Mouse (Mus musculus): ENCODE measurements around the gene Ywhae. TPM values are rescaled to one million over a fixed set of nuclear protein-coding genes. Genes with fewer than 3 reads are reported as not detected.
"Not testable (repeated sequence)": the region's sequence is repeated elsewhere in the genome, so short reads cannot be mapped to it uniquely, and the experiment has no call there.

The Ywhae gene
- polyA plus RNA-seq, 1 experiment = 46.8 TPM

- WGBS = 82% methylated on average over 7 of the region's 8 CpGs
- H3K27me3 ChIP-seq (ENCODE audit: control insufficient read depth, insufficient read depth, low read length) = no peaks in the 10 kb centered on the region
- H3K4me3 ChIP-seq (ENCODE audit: low read depth, low read length) = no peak overlapping the region
- no peaks in the 10 kb centered on the region for H3K4me1 ChIP-seq (ENCODE audit: control insufficient read depth, insufficient read depth, insufficient read length, low read length)
- no peak overlapping the region for H3K27ac ChIP-seq (ENCODE audit: insufficient read depth, low read depth, low read length)
- TF ChIP-seq POLR2A (IDR thresholded peaks at IDR 0.05; ENCODE audit: low read depth, low read length) = no peak
- TF ChIP-seq CTCF (IDR thresholded peaks at IDR 0.05; ENCODE audit: extremely low read depth, insufficient read length, insufficient replicate concordance, low read depth, low read length) = no peak
- no peaks in the 10 kb centered on the region for H3K36me3 ChIP-seq (ENCODE audit: control insufficient read depth, insufficient read depth, low read length)
Measured at GRCm38 (mm10) chr11:75716661-75717325, 15.9 kb upstream of the Ywhae start.

- Histone ChIP-seq H3K4me1 (ENCODE audit: control insufficient read depth, insufficient read depth, insufficient read length, low read length) (no peaks in the 10 kb centered on the region), H3K27ac (ENCODE audit: insufficient read depth, low read depth, low read length) (no peak overlapping the region), H3K4me3 (ENCODE audit: low read depth, low read length) (no peak overlapping the region), H3K36me3 (ENCODE audit: control insufficient read depth, insufficient read depth, low read length) (no peaks in the 10 kb centered on the region), H3K27me3 (ENCODE audit: control insufficient read depth, insufficient read depth, low read length) (no peaks in the 10 kb centered on the region)
- TF ChIP-seq CTCF (IDR thresholded peaks at IDR 0.05; ENCODE audit: extremely low read depth, insufficient read length, insufficient replicate concordance, low read depth, low read length) = no peak
- TF ChIP-seq POLR2A (IDR thresholded peaks at IDR 0.05; ENCODE audit: low read depth, low read length) = no peak
- WGBS = 55% methylated on average over 4 of the region's 4 CpGs
Measured at GRCm38 (mm10) chr11:75722339-75722738, 10.3 kb upstream of the Ywhae start.

GRCm38 (mm10) chr11:75727168-75727567 lies 5.5 kb upstream of the Ywhae start:
- Histone ChIP-seq H3K27me3 (ENCODE audit: control insufficient read depth, insufficient read depth, low read length) (no peaks in the 10 kb centered on the region), H3K36me3 (ENCODE audit: control insufficient read depth, insufficient read depth, low read length) (no peaks in the 10 kb centered on the region), H3K4me1 (ENCODE audit: control insufficient read depth, insufficient read depth, insufficient read length, low read length) (no peaks in the 10 kb centered on the region), H3K27ac (ENCODE audit: insufficient read depth, low read depth, low read length) (no peak overlapping the region), H3K4me3 (ENCODE audit: low read depth, low read length) (no peak overlapping the region)
- 56% methylated on average over 2 of the region's 2 CpGs for WGBS
- TF ChIP-seq CTCF (IDR thresholded peaks at IDR 0.05; ENCODE audit: extremely low read depth, insufficient read length, insufficient replicate concordance, low read depth, low read length) = no peak
- TF ChIP-seq POLR2A (IDR thresholded peaks at IDR 0.05; ENCODE audit: low read depth, low read length) = no peak

DNA sequence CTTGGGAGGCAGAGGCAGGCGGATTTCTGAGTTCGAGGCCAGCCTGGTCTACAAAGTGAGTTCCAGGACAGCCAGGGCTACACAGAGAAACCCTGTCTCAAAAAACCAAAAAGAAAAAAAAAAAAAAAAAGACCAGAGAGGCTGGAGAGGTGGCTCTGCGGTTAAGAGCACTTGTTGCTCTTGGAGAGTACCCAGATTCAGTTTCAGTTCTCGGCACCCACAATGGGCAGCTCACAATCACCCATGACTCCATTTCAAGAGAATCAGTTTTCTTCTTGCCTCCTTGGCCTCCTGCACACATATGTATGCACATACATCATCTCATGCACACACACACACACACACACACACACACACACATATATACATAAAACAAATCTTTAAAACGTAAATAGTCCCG lies 5.0 kb upstream of the Ywhae start:
- WGBS = 85% methylated on average over 6 of the region's 6 CpGs
- not testable (repeated sequence) for H3K4me3 ChIP-seq (ENCODE audit: low read depth, low read length)

GRCm38 (mm10) chr11:75733227-75733940 lies 715 bp downstream of the Ywhae start:
- no peaks in the 10 kb centered on the region for H3K27me3 ChIP-seq (ENCODE audit: control insufficient read depth, insufficient read depth, low read length)
- no peaks in the 10 kb centered on the region for H3K36me3 ChIP-seq (ENCODE audit: control insufficient read depth, insufficient read depth, low read length)
- H3K4me1 ChIP-seq (ENCODE audit: control insufficient read depth, insufficient read depth, insufficient read length, low read length) = peaks cover 19% of the 10 kb centered on the region; the same call in 1 of the 2 replicates
- WGBS = under 1% methylated on average over 52 of the region's 52 CpGs
- peak overlapping the region; percentile 63 for H3K4me3 ChIP-seq (ENCODE audit: low read depth, low read length)
- H3K27ac ChIP-seq (ENCODE audit: insufficient read depth, low read depth, low read length) = peak overlapping the region; percentile 89
- TF ChIP-seq CTCF (IDR thresholded peaks at IDR 0.05; ENCODE audit: extremely low read depth, insufficient read length, insufficient replicate concordance, low read depth, low read length) (no peak), POLR2A (IDR thresholded peaks at IDR 0.05; ENCODE audit: low read depth, low read length) (0 out of 2 replicates have a peak, but pooled peaks have one; percentile 31)

More for the DNA sequence above, 5.0 kb upstream of the Ywhae start:
- H3K27ac ChIP-seq (ENCODE audit: insufficient read depth, low read depth, low read length); H3K27me3 ChIP-seq (ENCODE audit: control insufficient read depth, insufficient read depth, low read length); H3K36me3 ChIP-seq (ENCODE audit: control insufficient read depth, insufficient read depth, low read length); H3K4me1 ChIP-seq (ENCODE audit: control insufficient read depth, insufficient read depth, insufficient read length, low read length): not testable (repeated sequence)

DNA sequence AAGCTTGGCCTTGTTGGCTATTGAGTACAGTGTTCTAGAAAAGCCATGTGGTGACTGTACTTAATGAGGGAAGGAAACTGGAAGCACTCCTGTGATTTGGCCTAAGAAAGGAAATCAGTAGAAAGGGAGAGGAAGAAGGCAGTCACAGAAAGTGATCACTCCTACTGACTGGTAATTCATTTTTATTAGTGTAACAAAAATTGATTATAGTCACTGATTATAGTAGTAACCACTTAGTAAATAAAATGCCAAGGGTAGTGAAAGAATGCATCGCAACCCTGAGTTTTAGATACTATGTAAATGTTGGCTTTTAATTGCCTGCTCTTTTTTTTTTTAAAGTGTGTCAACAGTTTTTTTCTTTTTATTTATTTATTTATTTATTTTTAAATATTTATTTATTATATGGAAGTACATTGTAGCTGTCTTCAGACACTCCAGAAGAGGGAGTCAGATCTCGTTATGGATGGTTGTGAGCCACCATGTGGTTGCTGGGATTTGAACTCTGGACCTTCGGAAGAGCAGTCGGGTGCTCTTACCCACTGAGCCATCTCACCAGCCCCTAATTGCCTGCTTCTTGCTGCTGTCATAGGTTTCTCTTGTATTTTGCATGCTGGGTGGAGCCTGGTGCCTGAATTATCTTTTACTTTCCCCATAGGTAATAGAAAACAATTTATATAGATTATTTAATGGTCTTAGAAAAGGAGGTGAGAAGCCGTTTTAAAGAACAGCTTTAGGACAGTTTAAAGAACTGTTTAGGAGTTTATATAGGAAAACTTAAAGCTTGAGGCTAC lies 3.0 kb downstream of the Ywhae start:
- Histone ChIP-seq H3K27ac (ENCODE audit: insufficient read depth, low read depth, low read length) (no peak overlapping the region), H3K27me3 (ENCODE audit: control insufficient read depth, insufficient read depth, low read length) (no peaks in the 10 kb centered on the region), H3K4me1 (ENCODE audit: control insufficient read depth, insufficient read depth, insufficient read length, low read length) (peaks cover 21% of the 10 kb centered on the region; the same call in 1 of the 2 replicates), H3K36me3 (ENCODE audit: control insufficient read depth, insufficient read depth, low read length) (peaks cover 2% of the 10 kb centered on the region; the same call in 1 of the 2 replicates), H3K4me3 (ENCODE audit: low read depth, low read length) (no peak overlapping the region)
- TF ChIP-seq CTCF (IDR thresholded peaks at IDR 0.05; ENCODE audit: extremely low read depth, insufficient read length, insufficient replicate concordance, low read depth, low read length) (no peak), POLR2A (IDR thresholded peaks at IDR 0.05; ENCODE audit: low read depth, low read length) (no peak)
- WGBS = 24% methylated on average over 5 of the region's 5 CpGs

GRCm38 (mm10) chr11:75736978-75737377 lies 4.3 kb downstream of the Ywhae start:
- Histone ChIP-seq H3K27me3 (ENCODE audit: control insufficient read depth, insufficient read depth, low read length) (no peaks in the 10 kb centered on the region), H3K36me3 (ENCODE audit: control insufficient read depth, insufficient read depth, low read length) (peaks cover 2% of the 10 kb centered on the region; the same call in 1 of the 2 replicates), H3K27ac (ENCODE audit: insufficient read depth, low read depth, low read length) (no peak overlapping the region; the same call in 1 of the 2 replicates), H3K4me3 (ENCODE audit: low read depth, low read length) (no peak overlapping the region), H3K4me1 (ENCODE audit: control insufficient read depth, insufficient read depth, insufficient read length, low read length) (peaks cover 23% of the 10 kb centered on the region; the same call in 1 of the 2 replicates)
- TF ChIP-seq POLR2A (IDR thresholded peaks at IDR 0.05; ENCODE audit: low read depth, low read length) = no peak
- TF ChIP-seq CTCF (IDR thresholded peaks at IDR 0.05; ENCODE audit: extremely low read depth, insufficient read length, insufficient replicate concordance, low read depth, low read length) = no peak
- 25% methylated on average over 3 of the region's 3 CpGs for WGBS

All from small intestine, adult 2 months (tissue).